Mouse (Mus musculus): ENCODE results near the gene Cbx2.

Cbx2 gene

GRCm38 (mm10) chr11:119057291-119057690, 34.5 kb downstream of the Cbx2 start:
- in situ Hi-C loops (cut with MboI, MseI) = loop anchor here (10.0 kb wide), 1 partner anchor 1288 kb away; the partner anchor contains the start of gene Actg1

GRCm38 (mm10) chr11:119058041-119058995, 35.6 kb downstream of the Cbx2 start:
- in situ Hi-C loops (cut with MboI, MseI) = loop anchor here (10.0 kb wide), 1 partner anchor 1286 kb away; the partner anchor contains the start of gene Actg1

- in situ Hi-C loops (cut with MboI, MseI) = loop anchor here (10.0 kb wide), 1 partner anchor 1286 kb away; the partner anchor contains the start of gene Actg1
Measured at GRCm38 (mm10) chr11:119059256-119059655, 36.5 kb downstream of the Cbx2 start.

- in situ Hi-C loops (cut with MboI, MseI) = no loop called here
Measured at GRCm38 (mm10) chr11:119066841-119067240, 44.1 kb downstream of the Cbx2 start.

GRCm38 (mm10) chr11:119072239-119072638, 49.5 kb downstream of the Cbx2 start:
- in situ Hi-C loops (cut with MboI, MseI) = no loop called here

- in situ Hi-C loops (cut with MboI, MseI) = no loop called here
Measured at GRCm38 (mm10) chr11:119072986-119073385, 50.2 kb downstream of the Cbx2 start.

- in situ Hi-C loops (cut with MboI, MseI) = no loop called here
Measured at GRCm38 (mm10) chr11:119073876-119074433, 51.2 kb downstream of the Cbx2 start.

- in situ Hi-C loops (cut with MboI, MseI) = no loop called here
Measured at GRCm38 (mm10) chr11:119075805-119076204, 53.0 kb downstream of the Cbx2 start.

- in situ Hi-C loops (cut with MboI, MseI) = no loop called here
Measured at GRCm38 (mm10) chr11:119077755-119078154, 55.0 kb downstream of the Cbx2 start.

GRCm38 (mm10) chr11:119078691-119079444, 56.1 kb downstream of the Cbx2 start:
- in situ Hi-C loops (cut with MboI, MseI) = no loop called here

GRCm38 (mm10) chr11:119079445-119079837, 56.7 kb downstream of the Cbx2 start:
- in situ Hi-C loops (cut with MboI, MseI) = no loop called here

GRCm38 (mm10) chr11:119080461-119081147, 57.8 kb downstream of the Cbx2 start:
- in situ Hi-C loops (cut with MboI, MseI) = no loop called here

Data from regulatory T cell (primary cell).